Mouse (Mus musculus) c-Kit-positive CD71-positive TER-119-negative erythroid progenitor cells, embryonic 14.5 days (primary cell): ENCODE data around the gene Lrrtm4.

Source experiments
- DNase-seq: peaks from one replicate; pipeline ENCODE4 v3.0.0-alpha.2; 2013; ENCODE audit warnings: low read depth

Gene Lrrtm4

GRCm38 (mm10) chr6:80328391-80328790, 309.7 kb downstream of the Lrrtm4 start:
- DNase-seq: no peak

GRCm38 (mm10) chr6:80331751-80332150, 313.1 kb downstream of the Lrrtm4 start:
- no peak for DNase-seq

DNA sequence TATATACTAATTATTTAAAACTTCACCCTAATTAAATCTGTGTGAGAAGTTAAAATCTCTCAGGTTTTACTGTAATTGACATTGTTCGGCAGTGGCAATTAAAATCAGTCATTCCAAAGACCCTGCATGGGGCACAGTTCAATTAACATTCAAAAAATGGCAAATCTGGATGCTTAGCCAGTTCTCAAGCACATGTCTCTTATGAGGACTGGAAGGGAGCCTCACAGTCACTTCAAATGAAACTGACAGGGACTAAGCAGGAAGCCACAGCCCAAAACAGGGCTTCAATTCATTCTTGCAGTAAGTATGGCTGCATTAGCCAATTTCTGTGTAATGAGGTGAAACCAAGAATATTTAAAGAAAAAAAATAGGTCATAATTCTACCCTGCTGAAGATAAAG, 333.6 kb downstream of the Lrrtm4 start:
- DNase-seq: no peak

GRCm38 (mm10) chr6:80357092-80357491, 338.4 kb downstream of the Lrrtm4 start:
- no peak for DNase-seq

GRCm38 (mm10) chr6:80363593-80363992, 344.9 kb downstream of the Lrrtm4 start:
- DNase-seq: no peak

GRCm38 (mm10) chr6:80366532-80366931, 347.9 kb downstream of the Lrrtm4 start:
- DNase-seq: no peak

GRCm38 (mm10) chr6:80389571-80389970, 370.9 kb downstream of the Lrrtm4 start:
- DNase-seq: no peak

DNA sequence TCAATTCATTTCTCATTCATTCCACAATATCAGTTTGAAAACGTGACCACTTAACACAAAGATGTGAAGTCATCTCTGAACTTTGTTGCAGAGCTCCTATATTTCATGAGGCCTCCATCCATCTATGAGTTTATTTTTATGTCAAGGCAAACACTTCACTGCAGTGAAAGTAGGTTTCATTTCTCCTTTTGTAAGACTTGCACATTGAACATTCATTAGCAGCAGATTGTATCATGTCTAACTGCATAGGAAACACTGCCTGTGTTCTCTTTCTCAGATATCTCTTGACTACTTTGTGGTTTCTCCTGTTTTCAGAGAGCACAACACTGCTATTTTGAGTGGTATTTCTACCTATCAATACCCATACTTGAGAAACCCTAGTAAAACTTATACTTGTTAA, 388.1 kb downstream of the Lrrtm4 start:
- DNase-seq: no peak

DNA sequence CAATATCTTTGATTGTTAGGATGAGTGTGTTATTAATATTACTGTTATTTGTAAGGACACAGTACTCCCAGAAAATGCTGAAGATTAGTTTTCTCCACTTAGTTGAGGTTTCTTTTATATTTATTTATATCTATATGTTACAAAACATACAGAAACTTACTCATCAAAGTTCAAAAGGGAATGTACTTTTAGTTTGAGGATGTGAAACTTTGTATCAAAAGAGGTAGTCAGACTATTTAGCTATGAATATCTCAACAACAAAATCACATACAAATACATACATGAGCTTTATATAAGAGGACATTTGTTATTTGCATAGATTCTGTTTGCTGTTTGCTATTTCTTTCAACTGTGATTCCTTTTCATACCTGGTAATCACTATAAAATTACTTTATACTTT, 421.5 kb downstream of the Lrrtm4 start:
- no peak for DNase-seq

DNA sequence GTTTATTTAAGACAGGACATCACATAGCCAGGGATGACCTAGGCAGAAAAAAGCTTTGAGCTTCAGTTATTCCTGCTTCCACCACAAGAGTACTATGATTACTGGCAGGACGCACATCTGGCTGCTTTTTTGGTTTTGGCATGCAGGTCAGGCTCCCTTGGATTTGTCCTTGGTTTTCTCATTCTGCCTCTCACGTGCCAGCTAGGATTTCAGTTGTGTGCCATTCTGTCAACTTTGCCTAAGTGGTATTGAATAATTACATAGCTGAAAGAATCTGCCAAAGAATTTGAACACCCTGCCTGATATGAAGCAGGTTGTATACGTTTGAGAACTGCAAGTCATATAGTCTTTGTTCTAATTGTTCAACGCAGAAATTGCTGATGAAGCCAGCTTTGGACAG, 451.9 kb downstream of the Lrrtm4 start:
- no peak for DNase-seq

GRCm38 (mm10) chr6:80476153-80476552, 457.5 kb downstream of the Lrrtm4 start:
- no peak for DNase-seq

GRCm38 (mm10) chr6:80545017-80545416, 526.3 kb downstream of the Lrrtm4 start:
- DNase-seq: no peak

- DNase-seq: no peak
Observed at GRCm38 (mm10) chr6:80549907-80550306, 531.2 kb downstream of the Lrrtm4 start.

DNA sequence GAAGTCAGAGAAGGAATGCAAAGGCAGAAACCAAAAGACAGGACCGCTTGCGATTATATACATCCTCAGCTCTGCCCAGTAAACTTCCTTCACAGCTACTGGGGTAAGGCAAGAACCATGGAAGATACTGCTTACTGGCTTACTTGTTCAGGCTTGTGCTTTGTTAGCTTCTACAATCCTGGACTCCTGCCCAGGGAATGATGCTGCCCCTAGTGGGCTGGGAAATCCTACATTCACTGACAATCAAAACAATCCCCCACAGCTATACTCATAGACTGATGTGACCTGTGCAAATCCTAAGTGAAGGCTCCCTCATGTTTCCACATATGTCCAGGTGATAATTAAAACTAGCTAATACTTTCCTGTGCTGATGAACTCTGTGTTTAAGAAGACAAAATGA, 534.7 kb downstream of the Lrrtm4 start:
- DNase-seq: no peak

DNA sequence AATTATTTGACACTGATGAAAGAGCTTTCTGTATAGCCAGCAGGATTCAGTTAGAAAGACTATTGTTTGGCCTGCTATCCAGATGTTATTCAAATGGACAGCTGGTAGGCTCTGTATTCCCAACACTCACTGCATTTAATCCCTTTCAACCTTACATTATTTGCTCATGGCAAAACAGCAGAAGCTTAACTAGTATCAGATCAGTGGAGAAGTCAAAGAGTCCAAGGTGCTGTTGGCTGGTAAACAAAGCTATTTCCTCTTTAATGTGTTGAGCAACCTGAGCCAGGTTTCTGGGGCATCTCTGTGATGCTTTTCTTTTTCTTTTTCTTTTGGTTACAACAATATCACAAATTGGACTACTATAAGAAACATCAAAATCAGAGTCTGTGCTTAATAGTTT, 536.3 kb downstream of the Lrrtm4 start:
- DNase-seq: no peak

DNA sequence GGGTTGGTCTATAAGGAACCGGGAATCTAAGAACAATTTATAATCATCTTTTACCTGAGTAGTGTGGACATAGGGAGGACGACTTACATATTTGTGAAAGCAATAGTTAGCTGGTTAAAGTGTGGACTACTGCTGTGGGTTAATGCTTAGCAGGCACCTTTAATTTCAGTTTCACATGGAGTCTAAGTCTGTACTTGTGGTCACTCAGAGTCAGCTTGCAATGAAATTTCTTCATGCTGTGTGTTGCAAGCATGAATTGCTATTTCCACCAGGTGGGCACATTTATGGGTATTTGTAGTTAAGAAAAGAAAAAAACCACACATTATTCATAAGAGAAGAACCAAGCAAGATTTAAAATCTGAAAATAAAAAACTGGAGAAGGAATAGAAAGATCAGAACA, 558.5 kb downstream of the Lrrtm4 start:
- no peak for DNase-seq

DNA sequence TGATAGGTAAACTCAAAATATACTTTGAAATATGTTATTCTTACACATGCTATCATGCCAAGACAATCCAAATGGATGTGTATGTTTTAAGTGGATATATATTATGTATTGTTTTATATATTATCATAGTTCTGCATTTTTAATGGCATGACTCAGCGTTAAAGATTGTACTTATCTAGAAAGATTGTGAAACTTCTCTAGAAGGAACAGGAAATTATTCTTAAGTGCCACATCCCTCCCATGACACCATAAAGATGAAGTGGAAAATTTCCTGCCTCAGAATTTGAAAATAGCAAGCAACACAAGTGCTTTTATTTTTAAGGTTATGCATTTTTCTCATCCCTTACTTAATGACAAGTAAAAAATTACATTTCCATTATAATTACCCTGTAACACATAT, 563.5 kb downstream of the Lrrtm4 start:
- DNase-seq: no peak

DNA sequence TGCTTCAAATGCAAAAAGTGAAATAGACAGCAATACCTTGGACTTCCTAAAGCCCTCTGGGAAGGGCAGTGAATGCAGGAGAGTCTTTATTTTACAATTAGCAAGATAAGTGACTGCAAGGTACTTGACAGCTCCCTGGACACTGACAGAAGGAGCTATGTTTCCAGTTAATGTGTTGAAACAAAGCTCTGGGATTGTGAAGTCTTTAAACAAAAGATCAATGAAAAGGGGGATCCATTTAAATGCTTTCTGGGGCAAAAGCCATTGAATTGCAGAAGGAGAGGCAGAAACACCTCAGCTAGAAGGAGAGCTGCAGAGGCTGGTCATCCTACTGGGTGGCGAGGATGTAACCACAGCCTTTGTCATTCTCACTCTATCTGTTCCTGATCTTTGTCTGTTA, 571.1 kb downstream of the Lrrtm4 start:
- DNase-seq: no peak

DNA sequence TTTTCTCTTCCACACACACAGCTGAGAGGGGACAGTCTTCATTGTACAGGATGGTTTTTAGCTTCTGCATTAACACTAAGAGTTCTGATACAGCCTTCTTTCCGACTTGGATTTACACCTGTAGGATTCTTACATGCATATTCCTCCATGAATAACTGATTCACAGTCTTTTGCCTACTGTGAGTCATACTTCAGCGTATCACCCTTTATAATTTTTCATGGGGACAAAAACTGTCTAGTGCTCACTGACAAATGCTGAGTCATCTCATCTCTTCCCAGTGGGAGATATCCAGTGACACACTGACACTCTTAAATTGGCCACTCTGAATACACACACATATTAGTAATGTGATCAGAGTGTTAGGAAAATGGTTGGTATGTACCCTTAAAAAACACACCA, 600.8 kb downstream of the Lrrtm4 start:
- DNase-seq: no peak

- no peak for DNase-seq
Observed at GRCm38 (mm10) chr6:80622676-80623334, 604.1 kb downstream of the Lrrtm4 start.

DNA sequence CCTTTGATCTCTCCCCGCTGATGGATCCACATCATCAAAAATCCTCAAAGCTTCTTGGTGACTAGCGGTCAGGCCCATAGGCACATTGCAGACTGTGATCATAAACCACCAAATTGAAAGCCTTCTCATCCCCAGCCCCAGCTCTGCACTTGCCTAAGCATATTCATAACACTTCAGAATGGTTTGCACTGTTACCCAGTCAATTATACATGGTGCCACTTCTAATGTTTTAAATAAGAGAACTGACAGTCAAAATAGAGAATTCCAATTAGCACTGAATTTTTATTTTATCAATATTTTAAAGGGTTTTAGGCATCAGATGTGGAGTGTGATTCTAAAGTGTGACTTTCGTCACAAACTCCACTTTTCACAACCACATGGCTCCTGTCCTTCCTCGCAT, 606.8 kb downstream of the Lrrtm4 start:
- DNase-seq: no peak

- no peak for DNase-seq
Observed at GRCm38 (mm10) chr6:80662729-80663128, 644.1 kb downstream of the Lrrtm4 start.

- DNase-seq: no peak
Observed at GRCm38 (mm10) chr6:80664039-80664438, 645.4 kb downstream of the Lrrtm4 start.

- DNase-seq: no peak
Observed at GRCm38 (mm10) chr6:80704183-80704582, 685.5 kb downstream of the Lrrtm4 start.

GRCm38 (mm10) chr6:80720468-80720867, 701.8 kb downstream of the Lrrtm4 start:
- DNase-seq: no peak
